Mouse (Mus musculus) small intestine, adult 2 months (tissue): ENCODE data around the gene Sh3pxd2b.

Source experiments
- CTCF ChIP-seq: fragments of 200-500 bp; IDR thresholded peaks from 2 replicates; pipeline ENCODE4 v1.5.1; 2012; ENCODE audit warnings: low read depth, mild to moderate bottlenecking, control low read depth, inconsistent platforms, low read length, moderate library complexity, mixed read lengths; ENCODE audit not compliant: insufficient replicate concordance, insufficient read length; ENCODE audit errors: extremely low read depth
- POLR2A ChIP-seq: fragments of 200-500 bp; IDR thresholded peaks from 2 replicates; pipeline ENCODE4 v1.6.1; 2012; ENCODE audit warnings: low read depth, mild to moderate bottlenecking, control low read depth, inconsistent platforms, low read length, moderate library complexity

DNA sequence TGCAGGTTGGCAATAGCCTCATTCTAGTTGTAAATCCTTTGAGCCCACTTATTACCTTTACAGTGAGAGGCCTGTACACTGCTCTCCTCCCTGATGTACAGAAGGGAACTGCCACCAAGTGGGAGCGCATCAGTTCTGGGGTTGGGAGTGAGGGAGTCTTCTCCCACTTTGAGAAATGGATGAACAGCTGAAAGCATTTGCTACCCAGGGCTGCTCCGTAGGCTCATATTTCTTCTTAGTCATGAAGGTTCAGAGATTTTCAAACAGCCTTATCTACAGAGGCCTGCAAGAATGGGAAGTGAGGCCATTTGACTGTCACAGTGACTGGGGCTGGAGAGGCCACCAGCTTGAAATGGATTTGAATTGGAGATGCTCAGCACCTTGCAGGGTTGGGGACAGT lies 38.4 kb downstream of the Sh3pxd2b start:
- TF ChIP-seq CTCF: no peak
- TF ChIP-seq POLR2A: no peak
